Mouse (Mus musculus): Measurements from ENCODE around the gene Rftn1. TPM values are rescaled to one million over a fixed set of nuclear protein-coding genes. Genes with fewer than 3 reads are reported as not detected.

The Rftn1 gene
- polyA plus RNA-seq, 1 experiment: 1.1 TPM

- H3K27me3 ChIP-seq (ENCODE audit: control insufficient read depth, insufficient read depth, low read length, poor library complexity, severe bottlenecking): no peaks in the 10 kb centered on the region
- H3K9ac ChIP-seq (ENCODE audit: low read depth, poor library complexity, severe bottlenecking): no peak overlapping the region
- no peaks in the 10 kb centered on the region for H3K4me1 ChIP-seq (ENCODE audit: control insufficient read depth, insufficient read depth, low read length)
- H3K4me3 ChIP-seq (ENCODE audit: low read depth, low read length): no peak overlapping the region
- TF ChIP-seq POLR2A (IDR thresholded peaks at IDR 0.05; ENCODE audit: insufficient read depth, low read length) (no peak), CTCF (IDR thresholded peaks at IDR 0.05; ENCODE audit: low read depth, low read length) (no peak), EP300 (IDR thresholded peaks at IDR 0.05; ENCODE audit: insufficient read depth, low read depth, low read length) (no peak)
- no peaks in the 10 kb centered on the region for H3K9me3 ChIP-seq (replicated peaks; ENCODE audit: control insufficient read depth, insufficient read depth, low read length, poor library complexity, severe bottlenecking)
- no peaks in the 10 kb centered on the region for H3K36me3 ChIP-seq (ENCODE audit: control insufficient read depth, insufficient read depth, low read length, poor library complexity, severe bottlenecking)
- H3K27ac ChIP-seq (ENCODE audit: insufficient read depth, low read length): no peak overlapping the region
Measured at GRCm38 (mm10) chr17:50152085-50152484, 38.4 kb downstream of the Rftn1 start.

DNA sequence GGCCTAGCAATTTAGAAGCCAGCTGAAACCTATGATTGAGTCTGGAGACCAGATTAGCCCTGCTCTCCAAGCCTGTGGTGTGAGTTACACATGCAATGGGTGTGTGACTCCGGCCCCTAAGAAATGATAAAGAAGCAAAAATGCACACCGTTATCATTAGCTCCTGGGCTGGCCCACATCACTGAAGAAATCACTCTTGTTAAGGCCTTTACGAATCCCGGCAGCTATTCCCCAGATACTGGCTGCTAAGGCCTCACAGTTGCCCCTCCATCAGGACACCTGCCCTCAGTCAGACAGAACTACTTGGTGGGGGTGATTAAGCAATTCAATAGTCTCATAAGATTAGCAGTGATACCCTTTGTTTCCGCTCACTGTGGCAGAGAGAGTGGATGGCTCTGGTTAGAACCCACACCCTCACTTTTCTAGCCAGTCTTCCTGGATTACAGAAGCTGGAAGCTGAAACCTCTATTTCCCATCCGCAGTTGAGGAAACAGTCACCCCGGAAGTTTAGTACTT, 39.2 kb downstream of the Rftn1 start:
- no peaks in the 10 kb centered on the region for H3K9me3 ChIP-seq (replicated peaks; ENCODE audit: control insufficient read depth, insufficient read depth, low read length, poor library complexity, severe bottlenecking)
- no peak overlapping the region for H3K27ac ChIP-seq (ENCODE audit: insufficient read depth, low read length)
- TF ChIP-seq POLR2A (IDR thresholded peaks at IDR 0.05; ENCODE audit: insufficient read depth, low read length) (no peak), CTCF (IDR thresholded peaks at IDR 0.05; ENCODE audit: low read depth, low read length) (no peak), EP300 (IDR thresholded peaks at IDR 0.05; ENCODE audit: insufficient read depth, low read depth, low read length) (no peak)
- no peaks in the 10 kb centered on the region for H3K36me3 ChIP-seq (ENCODE audit: control insufficient read depth, insufficient read depth, low read length, poor library complexity, severe bottlenecking)
- H3K4me1 ChIP-seq (ENCODE audit: control insufficient read depth, insufficient read depth, low read length): no peaks in the 10 kb centered on the region
- H3K27me3 ChIP-seq (ENCODE audit: control insufficient read depth, insufficient read depth, low read length, poor library complexity, severe bottlenecking): no peaks in the 10 kb centered on the region
- no peak overlapping the region for H3K9ac ChIP-seq (ENCODE audit: low read depth, poor library complexity, severe bottlenecking)
- H3K4me3 ChIP-seq (ENCODE audit: low read depth, low read length): no peak overlapping the region

GRCm38 (mm10) chr17:50150416-50151207, 39.9 kb downstream of the Rftn1 start:
- Histone ChIP-seq H3K27ac (ENCODE audit: insufficient read depth, low read length) (no peak overlapping the region), H3K36me3 (ENCODE audit: control insufficient read depth, insufficient read depth, low read length, poor library complexity, severe bottlenecking) (no peaks in the 10 kb centered on the region), H3K4me1 (ENCODE audit: control insufficient read depth, insufficient read depth, low read length) (no peaks in the 10 kb centered on the region), H3K9me3 (replicated peaks; ENCODE audit: control insufficient read depth, insufficient read depth, low read length, poor library complexity, severe bottlenecking) (no peaks in the 10 kb centered on the region), H3K9ac (ENCODE audit: low read depth, poor library complexity, severe bottlenecking) (no peak overlapping the region), H3K4me3 (ENCODE audit: low read depth, low read length) (no peak overlapping the region), H3K27me3 (ENCODE audit: control insufficient read depth, insufficient read depth, low read length, poor library complexity, severe bottlenecking) (no peaks in the 10 kb centered on the region)
- TF ChIP-seq CTCF (IDR thresholded peaks at IDR 0.05; ENCODE audit: low read depth, low read length) (no peak), POLR2A (IDR thresholded peaks at IDR 0.05; ENCODE audit: insufficient read depth, low read length) (no peak), EP300 (IDR thresholded peaks at IDR 0.05; ENCODE audit: insufficient read depth, low read depth, low read length) (no peak)

GRCm38 (mm10) chr17:50149690-50150210, 40.7 kb downstream of the Rftn1 start:
- Histone ChIP-seq H3K4me1 (ENCODE audit: control insufficient read depth, insufficient read depth, low read length) (no peaks in the 10 kb centered on the region), H3K36me3 (ENCODE audit: control insufficient read depth, insufficient read depth, low read length, poor library complexity, severe bottlenecking) (no peaks in the 10 kb centered on the region), H3K9ac (ENCODE audit: low read depth, poor library complexity, severe bottlenecking) (no peak overlapping the region), H3K27me3 (ENCODE audit: control insufficient read depth, insufficient read depth, low read length, poor library complexity, severe bottlenecking) (no peaks in the 10 kb centered on the region), H3K4me3 (ENCODE audit: low read depth, low read length) (no peak overlapping the region), H3K9me3 (replicated peaks; ENCODE audit: control insufficient read depth, insufficient read depth, low read length, poor library complexity, severe bottlenecking) (no peaks in the 10 kb centered on the region), H3K27ac (ENCODE audit: insufficient read depth, low read length) (no peak overlapping the region)
- no peak for TF ChIP-seq POLR2A (IDR thresholded peaks at IDR 0.05; ENCODE audit: insufficient read depth, low read length)
- no peak for TF ChIP-seq CTCF (IDR thresholded peaks at IDR 0.05; ENCODE audit: low read depth, low read length)
- no peak for TF ChIP-seq EP300 (IDR thresholded peaks at IDR 0.05; ENCODE audit: insufficient read depth, low read depth, low read length)

GRCm38 (mm10) chr17:50147831-50148587, 42.5 kb downstream of the Rftn1 start:
- no peak overlapping the region for H3K4me3 ChIP-seq (ENCODE audit: low read depth, low read length)
- no peak overlapping the region for H3K9ac ChIP-seq (ENCODE audit: low read depth, poor library complexity, severe bottlenecking)
- H3K36me3 ChIP-seq (ENCODE audit: control insufficient read depth, insufficient read depth, low read length, poor library complexity, severe bottlenecking): no peaks in the 10 kb centered on the region
- TF ChIP-seq CTCF (IDR thresholded peaks at IDR 0.05; ENCODE audit: low read depth, low read length): no peak
- H3K27me3 ChIP-seq (ENCODE audit: control insufficient read depth, insufficient read depth, low read length, poor library complexity, severe bottlenecking): no peaks in the 10 kb centered on the region
- H3K4me1 ChIP-seq (ENCODE audit: control insufficient read depth, insufficient read depth, low read length): no peaks in the 10 kb centered on the region
- H3K27ac ChIP-seq (ENCODE audit: insufficient read depth, low read length): no peak overlapping the region
- H3K9me3 ChIP-seq (replicated peaks; ENCODE audit: control insufficient read depth, insufficient read depth, low read length, poor library complexity, severe bottlenecking): no peaks in the 10 kb centered on the region

GRCm38 (mm10) chr17:50143354-50143753, 47.1 kb downstream of the Rftn1 start:
- no peaks in the 10 kb centered on the region for H3K27me3 ChIP-seq (ENCODE audit: control insufficient read depth, insufficient read depth, low read length, poor library complexity, severe bottlenecking)
- H3K4me3 ChIP-seq (ENCODE audit: low read depth, low read length): no peak overlapping the region
- TF ChIP-seq CTCF (IDR thresholded peaks at IDR 0.05; ENCODE audit: low read depth, low read length) (no peak), POLR2A (IDR thresholded peaks at IDR 0.05; ENCODE audit: insufficient read depth, low read length) (no peak), EP300 (IDR thresholded peaks at IDR 0.05; ENCODE audit: insufficient read depth, low read depth, low read length) (no peak)
- H3K4me1 ChIP-seq (ENCODE audit: control insufficient read depth, insufficient read depth, low read length): no peaks in the 10 kb centered on the region
- H3K27ac ChIP-seq (ENCODE audit: insufficient read depth, low read length): no peak overlapping the region
- no peaks in the 10 kb centered on the region for H3K9me3 ChIP-seq (replicated peaks; ENCODE audit: control insufficient read depth, insufficient read depth, low read length, poor library complexity, severe bottlenecking)
- H3K36me3 ChIP-seq (ENCODE audit: control insufficient read depth, insufficient read depth, low read length, poor library complexity, severe bottlenecking): no peaks in the 10 kb centered on the region
- H3K9ac ChIP-seq (ENCODE audit: low read depth, poor library complexity, severe bottlenecking): no peak overlapping the region
